Mouse (Mus musculus) C2C12 (cell line): ENCODE data around the gene Lta.

ENCODE experiments used
- CEBPB ChIP-seq: IDR thresholded peaks from one replicate; pipeline ENCODE4 v1.6.1; 2011; ENCODE audit warnings: low read depth, mild to moderate bottlenecking, control low read depth, moderate library complexity
- CTCF ChIP-seq: IDR thresholded peaks from one replicate; pipeline ENCODE4 v1.5.1; 2011; ENCODE audit not compliant: control insufficient read depth, insufficient read depth, insufficient read length
- FOSL1 ChIP-seq: IDR thresholded peaks from one replicate; pipeline ENCODE4 v1.8.0; 2011; ENCODE audit warnings: mild to moderate bottlenecking, low read length; ENCODE audit not compliant: poor library complexity, insufficient read depth, severe bottlenecking
- MAX ChIP-seq: IDR thresholded peaks from one replicate; pipeline ENCODE4 v1.6.1; 2011; ENCODE audit warnings: mild to moderate bottlenecking, control low read depth
- MYOD1 ChIP-seq: IDR thresholded peaks from one replicate; pipeline ENCODE4 v1.6.1; 2011; ENCODE audit warnings: low read depth; ENCODE audit not compliant: control insufficient read depth, insufficient read length
- MYOG ChIP-seq: IDR thresholded peaks from one replicate; pipeline ENCODE4 v1.6.1; 2011; ENCODE audit not compliant: control insufficient read depth, insufficient read length; ENCODE audit errors: extremely low read depth
- USF1 ChIP-seq: IDR thresholded peaks from one replicate; pipeline ENCODE4 v1.6.1; 2011; ENCODE audit warnings: low read depth, mild to moderate bottlenecking, control low read depth, moderate library complexity

DNA sequence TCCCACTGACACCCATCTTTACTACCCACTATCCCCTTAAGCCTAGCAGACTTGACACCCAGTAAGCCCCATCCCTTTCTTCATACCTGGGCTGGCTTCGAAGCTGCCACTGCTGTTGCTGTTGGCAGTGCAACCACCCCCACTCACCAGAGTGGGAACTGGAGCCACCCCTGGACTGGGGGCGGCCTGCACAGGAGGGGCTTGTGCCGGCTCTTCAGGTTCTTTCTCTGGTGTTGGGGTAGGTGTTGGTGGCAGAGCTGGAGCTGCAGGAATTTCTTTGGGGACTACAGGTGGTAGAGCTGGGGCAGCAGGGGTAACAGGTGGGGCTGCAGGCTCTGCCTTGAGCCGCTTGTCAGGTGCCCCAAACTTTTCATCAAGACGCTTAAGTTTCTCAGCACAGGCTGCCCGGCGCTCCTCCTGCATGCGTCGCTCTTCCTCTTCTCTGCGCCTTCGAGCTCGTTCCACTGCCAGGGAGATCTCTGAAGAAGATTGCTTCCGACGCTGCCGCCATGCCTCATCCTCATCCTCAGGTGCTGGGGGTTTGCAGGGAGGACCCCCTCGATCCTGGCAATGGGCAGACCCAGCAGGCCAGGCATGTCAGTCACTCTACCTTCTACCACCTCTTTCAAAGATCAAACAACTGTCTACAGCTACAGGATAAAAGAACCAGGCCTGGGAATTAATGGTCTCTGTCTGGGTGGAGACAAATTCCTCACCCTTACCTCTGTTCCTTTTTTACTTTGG lies 46.1 kb downstream of the Lta start:
- TF ChIP-seq CTCF (no peak), MYOD1 (no peak), USF1 (no peak), MAX (no peak), FOSL1 (no peak), MYOG (no peak), CEBPB (no peak)
